Mouse (Mus musculus) olfactory bulb, adult 2 months (tissue): ENCODE measurements around the gene Eri2.

Source experiments
- CTCF ChIP-seq: fragments of 200-500 bp; IDR thresholded peaks from 2 replicates; pipeline ENCODE4 v1.5.1; 2012; ENCODE audit warnings: low read depth, mild to moderate bottlenecking, low read length, moderate library complexity; ENCODE audit not compliant: insufficient read depth
- POLR2A ChIP-seq: fragments of 200-500 bp; IDR thresholded peaks from 2 replicates; pipeline ENCODE4 v1.6.1; 2012; ENCODE audit warnings: mild to moderate bottlenecking, low read depth, low read length, moderate library complexity; ENCODE audit not compliant: insufficient read depth

- TF ChIP-seq CTCF, result no peak
- TF ChIP-seq POLR2A, result no peak
Measured at GRCm38 (mm10) chr7:119769895-119770294, 24.0 kb downstream of the Eri2 start.
